Mouse (Mus musculus): ENCODE results near the gene Focad. TPM values are rescaled to one million over a fixed set of nuclear protein-coding genes. Genes with fewer than 3 reads are reported as not detected.

Gene Focad
- polyA plus RNA-seq, 1 experiment from 2014 or later = 8.6 TPM

- no peaks in the 10 kb centered on the region for H3K36me3 ChIP-seq
Measured at GRCm38 (mm10) chr4:88438326-88438989, 344.0 kb downstream of the Focad start, which contains the start of gene Hacd4. Hacd4 (minus strand) TSS chr4:88438928.

GRCm38 (mm10) chr4:88438990-88439329, 344.5 kb downstream of the Focad start:
- Histone ChIP-seq H3K9me3 (no peaks in the 10 kb centered on the region), H3K4me2 (peak overlapping the region; percentile 71), H3K27me3 (replicated peaks) (no peaks in the 10 kb centered on the region), H3K4me3 (peak overlapping the region; percentile 51), H3K27ac (replicated peaks) (no peak overlapping the region), H3K36me3 (no peaks in the 10 kb centered on the region), H3K9ac (peak overlapping the region; percentile 74), H3K4me1 (peaks cover 32% of the 10 kb centered on the region)
- no peak for ATAC-seq (ENCODE audit: extremely low read depth, insufficient number of reproducible peaks, low FRiP score, low TSS enrichment)
- 18% methylated on average over 4 of the region's 4 CpGs for WGBS

More at GRCm38 (mm10) chr4:88438326-88438989, 344.0 kb downstream of the Focad start, which contains the start of gene Hacd4:
- H3K9ac ChIP-seq = peak within 1 kb of the TSS; percentile 74
- H3K4me2 ChIP-seq = peak within 1 kb of the TSS; percentile 71
- 2% methylated on average over 14 of the region's 14 CpGs for WGBS
- peak within 1 kb of the TSS; percentile 51 for H3K4me3 ChIP-seq
- H3K27me3 ChIP-seq (replicated peaks) = no peaks in the 10 kb centered on the region
- ATAC-seq (ENCODE audit: extremely low read depth, insufficient number of reproducible peaks, low FRiP score, low TSS enrichment) = peak; percentile 77; the same call in 1 of the 2 replicates
- H3K4me1 ChIP-seq = peaks cover 32% of the 10 kb centered on the region
- no peaks in the 10 kb centered on the region for H3K9me3 ChIP-seq
- H3K27ac ChIP-seq (replicated peaks) = peak within 1 kb of the TSS; percentile 13; the same call in 1 of the 2 replicates

- H3K4me3 ChIP-seq = no peak overlapping the region
- no peak overlapping the region for H3K27ac ChIP-seq (replicated peaks)
- H3K4me2 ChIP-seq = no peak overlapping the region
- 71% methylated on average over 6 of the region's 6 CpGs for WGBS
- no peaks in the 10 kb centered on the region for H3K36me3 ChIP-seq
- H3K27me3 ChIP-seq (replicated peaks) = no peaks in the 10 kb centered on the region
- ATAC-seq (ENCODE audit: extremely low read depth, insufficient number of reproducible peaks, low FRiP score, low TSS enrichment) = no peak
- H3K9ac ChIP-seq = no peak overlapping the region
- peaks cover 32% of the 10 kb centered on the region for H3K4me1 ChIP-seq
- no peaks in the 10 kb centered on the region for H3K9me3 ChIP-seq
Measured at GRCm38 (mm10) chr4:88439669-88440123, 345.3 kb downstream of the Focad start.

- H3K9ac ChIP-seq = no peak overlapping the region
- no peak overlapping the region for H3K4me3 ChIP-seq
- H3K9me3 ChIP-seq = no peaks in the 10 kb centered on the region
- no peaks in the 10 kb centered on the region for H3K36me3 ChIP-seq
- no peaks in the 10 kb centered on the region for H3K27me3 ChIP-seq (replicated peaks)
- no peak overlapping the region for H3K27ac ChIP-seq (replicated peaks)
- no peak overlapping the region for H3K4me2 ChIP-seq
- H3K4me1 ChIP-seq = peaks cover 32% of the 10 kb centered on the region
- 79% methylated on average over 7 of the region's 7 CpGs for WGBS
- no peak for ATAC-seq (ENCODE audit: extremely low read depth, insufficient number of reproducible peaks, low FRiP score, low TSS enrichment)
Measured at GRCm38 (mm10) chr4:88440814-88441213, 346.4 kb downstream of the Focad start.

- Histone ChIP-seq H3K4me1 (peaks cover 9% of the 10 kb centered on the region; the same call in 1 of the 2 replicates), H3K4me2 (no peak overlapping the region), H3K9ac (no peak overlapping the region), H3K36me3 (no peaks in the 10 kb centered on the region), H3K27me3 (replicated peaks) (no peaks in the 10 kb centered on the region), H3K4me3 (no peak overlapping the region), H3K27ac (replicated peaks) (no peak overlapping the region), H3K9me3 (no peaks in the 10 kb centered on the region)
- no peak for ATAC-seq (ENCODE audit: extremely low read depth, insufficient number of reproducible peaks, low FRiP score, low TSS enrichment)
- 27% methylated on average over 2 of the region's 2 CpGs for WGBS
Measured at GRCm38 (mm10) chr4:88448976-88449375, 354.5 kb downstream of the Focad start.

- H3K27me3 ChIP-seq (replicated peaks) = no peaks in the 10 kb centered on the region
- no peak overlapping the region for H3K9ac ChIP-seq
- no peak overlapping the region for H3K4me3 ChIP-seq
- 74% methylated on average over 1 of the region's 1 CpGs for WGBS
- H3K9me3 ChIP-seq = no peaks in the 10 kb centered on the region
- peaks cover 9% of the 10 kb centered on the region; the same call in 1 of the 2 replicates for H3K4me1 ChIP-seq
- H3K36me3 ChIP-seq = no peaks in the 10 kb centered on the region
- no peak overlapping the region for H3K27ac ChIP-seq (replicated peaks)
- no peak overlapping the region for H3K4me2 ChIP-seq
- ATAC-seq (ENCODE audit: extremely low read depth, insufficient number of reproducible peaks, low FRiP score, low TSS enrichment) = no peak
Measured at GRCm38 (mm10) chr4:88450087-88450765, 355.8 kb downstream of the Focad start.

- H3K9ac ChIP-seq = no peak overlapping the region
- no peaks in the 10 kb centered on the region for H3K36me3 ChIP-seq
- H3K4me2 ChIP-seq = no peak overlapping the region
- peaks cover 3% of the 10 kb centered on the region for H3K4me1 ChIP-seq
- no peak overlapping the region for H3K4me3 ChIP-seq
- WGBS = 79% methylated on average over 1 of the region's 1 CpGs
- ATAC-seq (ENCODE audit: extremely low read depth, insufficient number of reproducible peaks, low FRiP score, low TSS enrichment) = no peak
- no peak overlapping the region for H3K27ac ChIP-seq (replicated peaks)
- H3K27me3 ChIP-seq (replicated peaks) = no peaks in the 10 kb centered on the region
- H3K9me3 ChIP-seq = no peaks in the 10 kb centered on the region
Measured at GRCm38 (mm10) chr4:88458093-88458492, 363.7 kb downstream of the Focad start.

GRCm38 (mm10) chr4:88458673-88459072, 364.2 kb downstream of the Focad start:
- Histone ChIP-seq H3K9ac (no peak overlapping the region), H3K27me3 (replicated peaks) (no peaks in the 10 kb centered on the region), H3K9me3 (no peaks in the 10 kb centered on the region), H3K27ac (replicated peaks) (no peak overlapping the region), H3K4me1 (peaks cover 7% of the 10 kb centered on the region), H3K4me3 (no peak overlapping the region), H3K36me3 (no peaks in the 10 kb centered on the region), H3K4me2 (no peak overlapping the region)
- WGBS = 62% methylated on average over 2 of the region's 2 CpGs
- no peak for ATAC-seq (ENCODE audit: extremely low read depth, insufficient number of reproducible peaks, low FRiP score, low TSS enrichment)

MicroRNA genes within 50 kb of the gene (microRNA counts, 519-probe panel; counts per million panel counts)
- microRNA mmu-miR-491 = 209 counts per million, percentile 61 among the panel's probes with 10 or more counts

Small RNA genes within 50 kb of the gene (microRNA-seq; reads per million reads assigned to microRNA genes)
- 0.82 reads per million for gene Mir491

Other genes with a start within 250 kb of the Focad start
- 40.1 and 43.9 TPM in 2 replicates for gene Mllt3, start 61.3 kb upstream of the Focad start, polyA plus RNA-seq (2015; fragmentation: Nextera tagmentation; extraction: Ambion mirVana)